Comparison of ENCODE assay signal across 9 mouse cellular contexts in genomic region chr2:158317026-158317425, GRCm38 (mm10). TPM values are rescaled to one million over a fixed set of nuclear protein-coding genes. Genes with fewer than 3 reads are reported as not detected.
DNase-seq lines count a peak whose midpoint lies in the region; ATAC-seq and TF ChIP-seq lines count a peak whose summit lies in the region.
"Had no signal": no experiment of that assay in that cellular context is flagged by ENCODE, and none has a peak within 500 bp of the region (broad histone marks: within the 10 kb centered on the region; RNA-seq: fewer than 3 reads in every experiment).

No protein-coding gene starts in this region.

- H3K4me1 ChIP-seq in heart, adult 2 months (ENCODE audit: control insufficient read depth, insufficient read depth, low read length) = no peaks in the 10 kb centered on the region
- no peaks in the 10 kb centered on the region for H3K4me1 ChIP-seq in heart, embryonic 11.5 days (ENCODE audit: control insufficient read depth, insufficient read depth, low read length)
- H3K4me1 ChIP-seq in forebrain, postnatal 0 days (ENCODE audit: insufficient read depth) = no peaks in the 10 kb centered on the region
- no peaks in the 10 kb centered on the region for H3K4me1 ChIP-seq in intestine, postnatal 0 days (replicated peaks; ENCODE audit: control insufficient read depth, insufficient read depth, low read length)
- H3K4me1 ChIP-seq in midbrain, embryonic 15.5 days = peaks cover 5% of the 10 kb centered on the region
- no peaks in the 10 kb centered on the region for H3K4me1 ChIP-seq in stomach, embryonic 16.5 days (ENCODE audit: control insufficient read depth, insufficient read depth, low read length)

- no peaks in the 10 kb centered on the region for H3K36me3 ChIP-seq in heart, adult 2 months (ENCODE audit: control insufficient read depth, insufficient read depth, low read length)
- H3K36me3 ChIP-seq in heart, embryonic 11.5 days (ENCODE audit: control insufficient read depth, insufficient read depth, low read length) = no peaks in the 10 kb centered on the region
- no peaks in the 10 kb centered on the region for H3K36me3 ChIP-seq in forebrain, postnatal 0 days (ENCODE audit: insufficient read depth)
- no peaks in the 10 kb centered on the region for H3K36me3 ChIP-seq in intestine, postnatal 0 days (ENCODE audit: control insufficient read depth, insufficient read depth)
- H3K36me3 ChIP-seq in midbrain, embryonic 15.5 days (replicated peaks) = no peaks in the 10 kb centered on the region
- no peaks in the 10 kb centered on the region for H3K36me3 ChIP-seq in stomach, embryonic 16.5 days (ENCODE audit: control insufficient read depth, insufficient read depth, low read length)

- H3K9ac ChIP-seq in heart, adult 2 months (ENCODE audit: low read depth, low read length) = no peak overlapping the region
- H3K9ac ChIP-seq in heart, embryonic 11.5 days (ENCODE audit: low read depth, low read length) = no peak overlapping the region
- H3K9ac ChIP-seq in forebrain, postnatal 0 days = no peak overlapping the region
- no peak overlapping the region for H3K9ac ChIP-seq in intestine, postnatal 0 days (ENCODE audit: low read depth, low read length)
- H3K9ac ChIP-seq in midbrain, embryonic 15.5 days = no peak overlapping the region
- no peak overlapping the region for H3K9ac ChIP-seq in stomach, embryonic 16.5 days (ENCODE audit: low read length)

- peak; percentile 73 for TF ChIP-seq CTCF in heart, adult 2 months (IDR thresholded peaks at IDR 0.05)
- TF ChIP-seq CTCF in forebrain, postnatal 0 days (IDR thresholded peaks at IDR 0.05; ENCODE audit: low read depth) = peak; percentile 68
- TF ChIP-seq CTCF in intestine, postnatal 0 days (IDR thresholded peaks at IDR 0.05; ENCODE audit: low read depth) = peak; percentile 78

- intact Hi-C loops in heart, adult 2 months (cut with DNase I) = no loop called here
- intact Hi-C loops in left cerebral cortex, postnatal 36 days (cut with DNase I) = no loop called here

- H3K27ac ChIP-seq in heart, adult 2 months = no peak overlapping the region
- no peak overlapping the region for H3K27ac ChIP-seq in heart, embryonic 11.5 days (ENCODE audit: low read depth, low read length)
- no peak overlapping the region for H3K27ac ChIP-seq in forebrain, postnatal 0 days (ENCODE audit: low read depth, low read length)
- H3K27ac ChIP-seq in intestine, postnatal 0 days (ENCODE audit: low read depth, low read length) = no peak overlapping the region
- H3K27ac ChIP-seq in midbrain, embryonic 15.5 days = 0 out of 2 replicates have a peak overlapping the region, but pooled peaks have one; percentile 32
- no peak overlapping the region for H3K27ac ChIP-seq in stomach, embryonic 16.5 days (ENCODE audit: low read length)
- H3K27ac ChIP-seq: macrophage had no signal

- no peaks in the 10 kb centered on the region for H3K79me2 ChIP-seq in heart, adult 2 months (replicated peaks; ENCODE audit: control insufficient read depth, insufficient read depth, low read length)

- DNase-seq in heart, adult 2 months = peak; percentile 32 to 55
- peak; percentile 34 for DNase-seq in adrenal gland, adult 2 months
- DNase-seq in forebrain, postnatal 0 days = peak; percentile 67
- DNase-seq in left cerebral cortex, postnatal 36 days (ENCODE audit: low spot score in 2 of 2) = peak; percentile 64 to 66

- TF ChIP-seq POLR2A in heart, adult 2 months (IDR thresholded peaks at IDR 0.05; ENCODE audit: insufficient read depth, low read depth, low read length) = no peak

- no peak for TF ChIP-seq EP300 in heart, adult 2 months (IDR thresholded peaks at IDR 0.05; ENCODE audit: insufficient read depth, low read depth, low read length)

- no peaks in the 10 kb centered on the region for H3K27me3 ChIP-seq in heart, adult 2 months (ENCODE audit: control insufficient read depth, insufficient read depth, low read length)
- H3K27me3 ChIP-seq in heart, embryonic 11.5 days (ENCODE audit: control insufficient read depth, insufficient read depth, low read length) = no peaks in the 10 kb centered on the region
- H3K27me3 ChIP-seq in forebrain, postnatal 0 days (ENCODE audit: insufficient read depth, low read length) = no peaks in the 10 kb centered on the region
- H3K27me3 ChIP-seq in intestine, postnatal 0 days (replicated peaks; ENCODE audit: control insufficient read depth, insufficient read depth, low read length) = no peaks in the 10 kb centered on the region
- H3K27me3 ChIP-seq in midbrain, embryonic 15.5 days (replicated peaks) = no peaks in the 10 kb centered on the region
- no peaks in the 10 kb centered on the region for H3K27me3 ChIP-seq in stomach, embryonic 16.5 days (ENCODE audit: control insufficient read depth, insufficient read depth, low read length)

- no peaks in the 10 kb centered on the region for H3K9me3 ChIP-seq in heart, embryonic 11.5 days (replicated peaks; ENCODE audit: control insufficient read depth, low read length)
- H3K9me3 ChIP-seq in forebrain, postnatal 0 days (ENCODE audit: low read length) = no peaks in the 10 kb centered on the region
- no peaks in the 10 kb centered on the region for H3K9me3 ChIP-seq in intestine, postnatal 0 days (ENCODE audit: control insufficient read depth)
- H3K9me3 ChIP-seq in midbrain, embryonic 15.5 days = no peaks in the 10 kb centered on the region
- H3K9me3 ChIP-seq in stomach, embryonic 16.5 days (replicated peaks; ENCODE audit: control insufficient read depth, low read length) = no peaks in the 10 kb centered on the region

- H3K4me2 ChIP-seq in heart, embryonic 11.5 days = no peak overlapping the region
- H3K4me2 ChIP-seq in forebrain, postnatal 0 days (ENCODE audit: low read depth) = no peak overlapping the region
- no peak overlapping the region for H3K4me2 ChIP-seq in intestine, postnatal 0 days (replicated peaks; ENCODE audit: low read depth)
- H3K4me2 ChIP-seq in midbrain, embryonic 15.5 days = no peak overlapping the region
- no peak overlapping the region for H3K4me2 ChIP-seq in stomach, embryonic 16.5 days (ENCODE audit: low read depth, low read length)

- ATAC-seq in heart, embryonic 11.5 days (replicated peaks; ENCODE audit: insufficient number of reproducible peaks, low FRiP score, low TSS enrichment) = no peak
- peak; percentile 87 for ATAC-seq in forebrain, postnatal 0 days
- no peak for ATAC-seq in intestine, postnatal 0 days
- peak; percentile 63 for ATAC-seq in midbrain, embryonic 15.5 days (replicated peaks)
- ATAC-seq in stomach, embryonic 16.5 days (ENCODE audit: insufficient read depth, low FRiP score) = peak; percentile 37; the same call in 1 of the 2 replicates

- WGBS in heart, adult 2 months = 30% methylated on average over 5 of the region's 5 CpGs
- 13% methylated on average over 5 of the region's 5 CpGs for WGBS in heart, embryonic 11.5 days (ENCODE audit: insufficient replicate concordance)
- 9% methylated on average over 5 of the region's 5 CpGs for WGBS in forebrain, postnatal 0 days
- 24% methylated on average over 5 of the region's 5 CpGs for WGBS in intestine, postnatal 0 days
- 11% methylated on average over 5 of the region's 5 CpGs for WGBS in midbrain, embryonic 15.5 days
- 18% methylated on average over 5 of the region's 5 CpGs for WGBS in stomach, embryonic 16.5 days

- H3K4me3 ChIP-seq in heart, adult 2 months = no peak overlapping the region
- no peak overlapping the region for H3K4me3 ChIP-seq in heart, embryonic 11.5 days (ENCODE audit: low read depth, low read length)
- no peak overlapping the region for H3K4me3 ChIP-seq in forebrain, postnatal 0 days (ENCODE audit: low read depth, low read length)
- H3K4me3 ChIP-seq in intestine, postnatal 0 days (ENCODE audit: low read depth, low read length) = no peak overlapping the region
- H3K4me3 ChIP-seq in midbrain, embryonic 15.5 days = no peak overlapping the region
- no peak overlapping the region for H3K4me3 ChIP-seq in stomach, embryonic 16.5 days (replicated peaks; ENCODE audit: low read length)

RNA-seq across cellular contexts. Expression of gene Lbp, which starts 10.7 kb away (rescaled TPM):
- total RNA-seq in heart, adult 2 months (2021) = 1 to 10 TPM; 5.0 to 6.4 TPM
- 22.4 and 27.1 TPM in 2 replicates for polyA plus RNA-seq in heart, adult 2 months (2012; rRNA removed)
- 9.2 and 10.1 TPM in 2 replicates for polyA plus RNA-seq in heart, embryonic 11.5 days (2014; fragmentation: Nextera tagmentation; extraction: Ambion mirVana)
- total RNA-seq in adrenal gland, adult 2 months (2021) = 10 to 100 TPM; 22.0 to 24.6 TPM
- polyA plus RNA-seq in adrenal gland, adult 2 months (2012; rRNA removed) = 25.4 and 36.7 TPM in 2 replicates
- 4.7 and 5.3 TPM in 2 replicates for total RNA-seq in forebrain, postnatal 0 days (2014; rRNA removed)
- 5.7 and 8.0 TPM in 2 replicates for polyA plus RNA-seq in forebrain, postnatal 0 days (2015; fragmentation: Nextera tagmentation; extraction: Ambion mirVana)
- 4.9 and 6.2 TPM in 2 replicates for polyA plus RNA-seq in intestine, postnatal 0 days (2015; fragmentation: Nextera tagmentation; extraction: Ambion mirVana)
- 1 to 10 TPM; 1.6 to 2.2 TPM for total RNA-seq in left cerebral cortex, postnatal 36 days (2021)
- 4.8 and 4.9 TPM in 2 replicates for polyA plus RNA-seq in midbrain, embryonic 15.5 days (2015; fragmentation: Nextera tagmentation; extraction: Ambion mirVana)
- polyA plus RNA-seq in stomach, embryonic 16.5 days (2015; fragmentation: Nextera tagmentation; extraction: Ambion mirVana) = 6.3 and 7.0 TPM in 2 replicates

RNA-seq across cellular contexts. Expression of gene Snhg11, which starts 58.4 kb away (rescaled TPM):
- total RNA-seq in heart, adult 2 months (2021) = under 1 TPM in 1 of 2 experiments, not detected in 1; 0.05 TPM
- 0.55 and 1.1 TPM in 2 replicates for polyA plus RNA-seq in heart, adult 2 months (2012; rRNA removed)
- 1.3 and 1.6 TPM in 2 replicates for polyA plus RNA-seq in heart, embryonic 11.5 days (2014; fragmentation: Nextera tagmentation; extraction: Ambion mirVana)
- total RNA-seq in adrenal gland, adult 2 months (2021) = 1 to 10 TPM; 8.8 to 9.8 TPM
- 8.7 and 11.2 TPM in 2 replicates for polyA plus RNA-seq in adrenal gland, adult 2 months (2012; rRNA removed)
- 68.4 and 142 TPM in 2 replicates for total RNA-seq in forebrain, postnatal 0 days (2014; rRNA removed)
- polyA plus RNA-seq in forebrain, postnatal 0 days (2015; fragmentation: Nextera tagmentation; extraction: Ambion mirVana) = 39.8 and 179 TPM in 2 replicates
- 1.9 and 3.0 TPM in 2 replicates for polyA plus RNA-seq in intestine, postnatal 0 days (2015; fragmentation: Nextera tagmentation; extraction: Ambion mirVana)
- total RNA-seq in left cerebral cortex, postnatal 36 days (2021) = 100 to 1,000 TPM; 386 to 903 TPM
- 560 and 673 TPM in 2 replicates for polyA plus RNA-seq in midbrain, embryonic 15.5 days (2015; fragmentation: Nextera tagmentation; extraction: Ambion mirVana)
- polyA plus RNA-seq in stomach, embryonic 16.5 days (2015; fragmentation: Nextera tagmentation; extraction: Ambion mirVana) = 5.4 and 7.5 TPM in 2 replicates

RNA-seq across cellular contexts. Expression of gene Bpi, which starts 59.1 kb away (rescaled TPM):
- under 1 TPM in 1 of 2 experiments, not detected in 1; 0.13 TPM for total RNA-seq in heart, adult 2 months (2021)
- polyA plus RNA-seq in heart, adult 2 months (2012; rRNA removed) = not detected in 2 replicates
- not detected in 2 replicates for polyA plus RNA-seq in heart, embryonic 11.5 days (2014; fragmentation: Nextera tagmentation; extraction: Ambion mirVana)
- not detected for total RNA-seq in adrenal gland, adult 2 months (2021)
- polyA plus RNA-seq in adrenal gland, adult 2 months (2012; rRNA removed) = not detected in 2 replicates
- total RNA-seq in forebrain, postnatal 0 days (2014; rRNA removed) = not detected in 2 replicates
- not detected in 2 replicates for polyA plus RNA-seq in forebrain, postnatal 0 days (2015; fragmentation: Nextera tagmentation; extraction: Ambion mirVana)
- polyA plus RNA-seq in intestine, postnatal 0 days (2015; fragmentation: Nextera tagmentation; extraction: Ambion mirVana) = not detected in 2 replicates
- total RNA-seq in left cerebral cortex, postnatal 36 days (2021) = not detected
- polyA plus RNA-seq in midbrain, embryonic 15.5 days (2015; fragmentation: Nextera tagmentation; extraction: Ambion mirVana) = not detected in 2 replicates
- polyA plus RNA-seq in stomach, embryonic 16.5 days (2015; fragmentation: Nextera tagmentation; extraction: Ambion mirVana) = not detected in 2 replicates
- polyA plus RNA-seq: macrophage had no signal

Comparison
In these comparisons a context has a peak if more than half of its experiments do, and no peak if none do; other contexts are left out.
1. ATAC-seq: peak in forebrain, postnatal 0 days (single experiment), midbrain, embryonic 15.5 days (single experiment) and stomach, embryonic 16.5 days (single experiment); none in heart, embryonic 11.5 days (single experiment) and intestine, postnatal 0 days (single experiment).
2. Peak in every context shown above with its lines, with median percentiles within 50 percentile points of each other: DNase-seq and CTCF ChIP-seq.